Mouse (Mus musculus): Measurements from ENCODE around the gene Atp2b1. TPM values are rescaled to one million over a fixed set of nuclear protein-coding genes. Genes with fewer than 3 reads are reported as not detected.

Atp2b1 gene
- polyA plus RNA-seq, 1 experiment from 2014 or later, result 101 TPM

GRCm38 (mm10) chr10:98926991-98927390 lies 12.8 kb downstream of the Atp2b1 start:
- Histone ChIP-seq H3K36me3 (replicated peaks) (peaks cover 3% of the 10 kb centered on the region; the same call in 1 of the 2 replicates), H3K4me1 (peaks cover 11% of the 10 kb centered on the region), H3K27me3 (replicated peaks; ENCODE audit: low read depth, poor library complexity, severe bottlenecking) (no peaks in the 10 kb centered on the region), H3K27ac (replicated peaks) (no peak overlapping the region), H3K9me3 (no peaks in the 10 kb centered on the region), H3K4me3 (no peak overlapping the region)
- no peak for DNase-seq (ENCODE audit: low spot score)

DNA sequence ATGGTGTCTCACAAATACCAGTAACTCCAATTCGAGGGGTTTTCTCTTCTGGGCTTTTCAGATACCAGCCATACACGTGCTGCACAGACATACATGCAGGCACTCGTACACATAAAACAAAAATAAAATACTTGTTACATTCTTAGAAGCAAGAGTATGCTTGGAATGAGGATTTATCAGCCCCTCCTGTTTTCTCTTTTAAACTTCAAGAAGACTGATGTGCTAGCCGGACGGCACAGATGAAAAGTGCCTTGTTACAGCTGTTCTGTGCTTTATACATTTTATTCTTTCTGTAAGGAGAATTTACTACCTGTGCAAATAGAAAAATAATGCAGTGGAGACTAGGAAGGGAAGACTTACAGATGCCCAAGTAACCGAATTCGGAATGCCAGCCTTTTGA lies 15.2 kb downstream of the Atp2b1 start:
- Histone ChIP-seq H3K27ac (replicated peaks) (no peak overlapping the region), H3K4me3 (no peak overlapping the region), H3K4me1 (peaks cover 11% of the 10 kb centered on the region), H3K27me3 (replicated peaks; ENCODE audit: low read depth, poor library complexity, severe bottlenecking) (no peaks in the 10 kb centered on the region), H3K9me3 (peaks cover 4% of the 10 kb centered on the region; the same call in 1 of the 2 replicates), H3K36me3 (replicated peaks) (peaks cover 8% of the 10 kb centered on the region)
- 82% methylated on average over 7 of the region's 7 CpGs for WGBS
- no peak for DNase-seq (ENCODE audit: low spot score)

- DNase-seq (ENCODE audit: low spot score), result no peak
Measured at GRCm38 (mm10) chr10:98930143-98930542, 15.9 kb downstream of the Atp2b1 start.

GRCm38 (mm10) chr10:98940137-98940536 lies 25.9 kb downstream of the Atp2b1 start:
- Histone ChIP-seq H3K4me1 (no peaks in the 10 kb centered on the region), H3K27ac (replicated peaks) (no peak overlapping the region), H3K9me3 (no peaks in the 10 kb centered on the region), H3K27me3 (replicated peaks; ENCODE audit: low read depth, poor library complexity, severe bottlenecking) (no peaks in the 10 kb centered on the region), H3K4me3 (no peak overlapping the region), H3K36me3 (replicated peaks) (peaks cover 4% of the 10 kb centered on the region; the same call in 1 of the 2 replicates)
- 94% methylated on average over 4 of the region's 4 CpGs for WGBS
- no peak for DNase-seq (ENCODE audit: low spot score)

More at GRCm38 (mm10) chr10:98930143-98930542, 15.9 kb downstream of the Atp2b1 start:
- H3K4me3 ChIP-seq, result no peak overlapping the region
- no peaks in the 10 kb centered on the region for H3K27me3 ChIP-seq (replicated peaks; ENCODE audit: low read depth, poor library complexity, severe bottlenecking)
- H3K27ac ChIP-seq (replicated peaks), result no peak overlapping the region
- H3K36me3 ChIP-seq (replicated peaks), result peaks cover 10% of the 10 kb centered on the region
- WGBS, result 63% methylated on average over 11 of the region's 11 CpGs
- peaks cover 11% of the 10 kb centered on the region for H3K4me1 ChIP-seq
- peaks cover 4% of the 10 kb centered on the region; the same call in 1 of the 2 replicates for H3K9me3 ChIP-seq

- 85% methylated on average over 2 of the region's 2 CpGs for WGBS
- no peaks in the 10 kb centered on the region for H3K4me1 ChIP-seq
Measured at GRCm38 (mm10) chr10:98940799-98941198, 26.6 kb downstream of the Atp2b1 start.

GRCm38 (mm10) chr10:98941991-98942390 lies 27.8 kb downstream of the Atp2b1 start:
- H3K4me1 ChIP-seq, result peaks cover 5% of the 10 kb centered on the region; the same call in 1 of the 2 replicates
- H3K27me3 ChIP-seq (replicated peaks; ENCODE audit: low read depth, poor library complexity, severe bottlenecking), result no peaks in the 10 kb centered on the region
- 83% methylated on average over 6 of the region's 6 CpGs for WGBS
- no peak overlapping the region for H3K27ac ChIP-seq (replicated peaks)
- DNase-seq (ENCODE audit: low spot score), result no peak
- H3K9me3 ChIP-seq, result no peaks in the 10 kb centered on the region
- peaks cover 4% of the 10 kb centered on the region; the same call in 1 of the 2 replicates for H3K36me3 ChIP-seq (replicated peaks)
- no peak overlapping the region for H3K4me3 ChIP-seq

More at GRCm38 (mm10) chr10:98940799-98941198, 26.6 kb downstream of the Atp2b1 start:
- no peak for DNase-seq (ENCODE audit: low spot score)
- Histone ChIP-seq H3K27me3 (replicated peaks; ENCODE audit: low read depth, poor library complexity, severe bottlenecking) (no peaks in the 10 kb centered on the region), H3K36me3 (replicated peaks) (peaks cover 4% of the 10 kb centered on the region; the same call in 1 of the 2 replicates), H3K27ac (replicated peaks) (no peak overlapping the region), H3K9me3 (no peaks in the 10 kb centered on the region), H3K4me3 (no peak overlapping the region)

- 91% methylated on average over 8 of the region's 8 CpGs for WGBS
- Histone ChIP-seq H3K36me3 (replicated peaks) (peaks cover 4% of the 10 kb centered on the region; the same call in 1 of the 2 replicates), H3K4me3 (no peak overlapping the region)
Measured at GRCm38 (mm10) chr10:98942999-98943398, 28.8 kb downstream of the Atp2b1 start.

GRCm38 (mm10) chr10:98943894-98944293 lies 29.7 kb downstream of the Atp2b1 start:
- DNase-seq (ENCODE audit: low spot score), result no peak
- WGBS, result 84% methylated on average over 8 of the region's 8 CpGs
- Histone ChIP-seq H3K27ac (replicated peaks) (no peak overlapping the region), H3K4me3 (no peak overlapping the region), H3K4me1 (peaks cover 10% of the 10 kb centered on the region; the same call in 1 of the 2 replicates), H3K36me3 (replicated peaks) (peaks cover 4% of the 10 kb centered on the region; the same call in 1 of the 2 replicates), H3K27me3 (replicated peaks; ENCODE audit: low read depth, poor library complexity, severe bottlenecking) (no peaks in the 10 kb centered on the region), H3K9me3 (no peaks in the 10 kb centered on the region)

More at GRCm38 (mm10) chr10:98942999-98943398, 28.8 kb downstream of the Atp2b1 start:
- H3K4me1 ChIP-seq, result peaks cover 10% of the 10 kb centered on the region; the same call in 1 of the 2 replicates
- H3K27ac ChIP-seq (replicated peaks), result no peak overlapping the region
- no peaks in the 10 kb centered on the region for H3K27me3 ChIP-seq (replicated peaks; ENCODE audit: low read depth, poor library complexity, severe bottlenecking)
- no peaks in the 10 kb centered on the region for H3K9me3 ChIP-seq
- no peak for DNase-seq (ENCODE audit: low spot score)

GRCm38 (mm10) chr10:98946031-98946791 lies 32.0 kb downstream of the Atp2b1 start:
- no peaks in the 10 kb centered on the region for H3K36me3 ChIP-seq (replicated peaks)
- H3K27ac ChIP-seq (replicated peaks), result no peak overlapping the region
- no peaks in the 10 kb centered on the region for H3K9me3 ChIP-seq
- DNase-seq (ENCODE audit: low spot score), result no peak
- H3K27me3 ChIP-seq (replicated peaks; ENCODE audit: low read depth, poor library complexity, severe bottlenecking), result no peaks in the 10 kb centered on the region
- 87% methylated on average over 9 of the region's 9 CpGs for WGBS
- peaks cover 10% of the 10 kb centered on the region; the same call in 1 of the 2 replicates for H3K4me1 ChIP-seq
- H3K4me3 ChIP-seq, result no peak overlapping the region

- 47% methylated on average over 2 of the region's 2 CpGs for WGBS
- no peaks in the 10 kb centered on the region for H3K36me3 ChIP-seq (replicated peaks)
- H3K4me1 ChIP-seq, result peaks cover 10% of the 10 kb centered on the region; the same call in 1 of the 2 replicates
- no peaks in the 10 kb centered on the region for H3K27me3 ChIP-seq (replicated peaks; ENCODE audit: low read depth, poor library complexity, severe bottlenecking)
- no peak overlapping the region for H3K27ac ChIP-seq (replicated peaks)
- no peak overlapping the region for H3K4me3 ChIP-seq
- no peak for DNase-seq (ENCODE audit: low spot score)
- H3K9me3 ChIP-seq, result no peaks in the 10 kb centered on the region
Measured at GRCm38 (mm10) chr10:98947206-98947605, 33.0 kb downstream of the Atp2b1 start.

DNA sequence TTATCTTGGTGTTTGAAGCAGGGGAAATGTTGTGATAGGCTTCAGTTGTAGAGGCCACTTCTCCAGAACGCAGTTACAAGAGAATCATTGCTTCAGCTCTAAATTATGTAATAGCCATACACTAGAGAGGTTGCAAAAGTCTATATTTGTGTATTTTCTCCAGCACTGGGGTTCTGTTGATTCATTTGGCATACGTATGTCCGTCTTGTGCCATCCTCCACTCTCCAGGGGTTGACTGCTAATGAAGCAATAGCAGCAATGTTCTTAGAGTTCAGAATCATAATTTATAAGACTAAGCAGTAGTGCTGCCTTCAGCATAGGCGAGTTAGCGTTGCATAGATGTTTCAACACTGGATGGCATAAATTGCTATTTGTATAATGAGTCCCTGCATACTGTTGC lies 33.9 kb downstream of the Atp2b1 start:
- Histone ChIP-seq H3K27ac (replicated peaks) (no peak overlapping the region), H3K36me3 (replicated peaks) (no peaks in the 10 kb centered on the region), H3K9me3 (no peaks in the 10 kb centered on the region), H3K27me3 (replicated peaks; ENCODE audit: low read depth, poor library complexity, severe bottlenecking) (no peaks in the 10 kb centered on the region), H3K4me1 (peaks cover 10% of the 10 kb centered on the region; the same call in 1 of the 2 replicates), H3K4me3 (no peak overlapping the region)
- 93% methylated on average over 5 of the region's 5 CpGs for WGBS
- DNase-seq (ENCODE audit: low spot score), result no peak

DNA sequence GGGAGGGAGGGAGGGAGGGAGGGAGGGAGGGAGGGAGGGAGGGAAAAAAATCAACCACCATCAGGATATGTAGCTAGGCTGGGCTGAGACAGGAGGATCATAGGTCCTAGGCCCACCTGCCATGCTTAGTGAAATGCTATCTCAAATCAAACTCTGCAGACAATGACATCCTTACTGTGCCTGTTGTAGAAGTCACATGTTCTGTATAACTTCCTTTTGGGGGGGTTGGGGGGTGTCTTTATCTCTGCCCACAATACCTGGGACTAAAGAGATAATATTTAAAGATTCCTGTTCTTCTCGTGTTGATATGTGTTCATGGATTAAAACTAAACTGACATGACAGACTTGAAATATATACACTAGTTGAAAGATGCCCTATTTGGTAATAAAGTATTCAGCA lies 35.5 kb downstream of the Atp2b1 start:
- no peak overlapping the region for H3K4me3 ChIP-seq
- H3K36me3 ChIP-seq (replicated peaks), result no peaks in the 10 kb centered on the region
- WGBS, result 91% methylated on average over 1 of the region's 1 CpGs
- no peaks in the 10 kb centered on the region for H3K9me3 ChIP-seq
- no peak for DNase-seq (ENCODE audit: low spot score)
- H3K4me1 ChIP-seq, result peaks cover 10% of the 10 kb centered on the region; the same call in 1 of the 2 replicates
- no peak overlapping the region for H3K27ac ChIP-seq (replicated peaks)
- H3K27me3 ChIP-seq (replicated peaks; ENCODE audit: low read depth, poor library complexity, severe bottlenecking), result no peaks in the 10 kb centered on the region

Measured in embryonic facial prominence, embryonic 10.5 days (tissue).